Mouse (Mus musculus): Measurements from ENCODE around the gene Egfr. TPM values are rescaled to one million over a fixed set of nuclear protein-coding genes. Genes with fewer than 3 reads are reported as not detected.
A peak's percentile ranks its signal among the peaks of the same experiment; 100 is the strongest.

Gene Egfr
- total RNA-seq, 2 experiments from 2014 or later, result 15.3 to 18.6 TPM

GRCm38 (mm10) chr11:16868051-16868450 lies 116.0 kb downstream of the Egfr start:
- intact Hi-C loops (cut with DNase I), result no loop called here
- no peak for DNase-seq (ENCODE audit: extremely low spot score in 1 of 2, low spot score in 2 of 2)

GRCm38 (mm10) chr11:16869506-16869905 lies 117.5 kb downstream of the Egfr start:
- intact Hi-C loops (cut with DNase I), result no loop called here
- DNase-seq (ENCODE audit: extremely low spot score in 1 of 2, low spot score in 2 of 2), result no peak

GRCm38 (mm10) chr11:16871120-16871519 lies 119.1 kb downstream of the Egfr start:
- intact Hi-C loops (cut with DNase I), result no loop called here
- peak in 1 of 2 experiments; percentile 28 for DNase-seq (ENCODE audit: extremely low spot score in 1 of 2, low spot score in 2 of 2)

GRCm38 (mm10) chr11:16877676-16878378 lies 125.8 kb downstream of the Egfr start:
- DNase-seq (ENCODE audit: extremely low spot score in 1 of 2, low spot score in 2 of 2), result peak in 1 of 2 experiments; percentile 29

GRCm38 (mm10) chr11:16881932-16882331 lies 129.9 kb downstream of the Egfr start:
- intact Hi-C loops (cut with DNase I), result no loop called here
- no peak for DNase-seq (ENCODE audit: extremely low spot score in 1 of 2, low spot score in 2 of 2)

More at GRCm38 (mm10) chr11:16877676-16878378, 125.8 kb downstream of the Egfr start:
- intact Hi-C loops (cut with DNase I), result no loop called here

- DNase-seq (ENCODE audit: extremely low spot score in 1 of 2, low spot score in 2 of 2), result no peak
- intact Hi-C loops (cut with DNase I), result no loop called here
Measured at GRCm38 (mm10) chr11:16886152-16886551, 134.1 kb downstream of the Egfr start.

GRCm38 (mm10) chr11:16888086-16888485 lies 136.1 kb downstream of the Egfr start:
- DNase-seq (ENCODE audit: extremely low spot score in 1 of 2, low spot score in 2 of 2), result no peak
- intact Hi-C loops (cut with DNase I), result no loop called here

- peak; percentile 35 to 69 for DNase-seq (ENCODE audit: extremely low spot score in 1 of 2, low spot score in 2 of 2)
- intact Hi-C loops (cut with DNase I), result no loop called here
Measured at GRCm38 (mm10) chr11:16895441-16896356, 143.7 kb downstream of the Egfr start.

- no peak for DNase-seq (ENCODE audit: extremely low spot score in 1 of 2, low spot score in 2 of 2)
- intact Hi-C loops (cut with DNase I), result no loop called here
Measured at GRCm38 (mm10) chr11:16897681-16898080, 145.7 kb downstream of the Egfr start.

- intact Hi-C loops (cut with DNase I), result no loop called here
- no peak for DNase-seq (ENCODE audit: extremely low spot score in 1 of 2, low spot score in 2 of 2)
Measured at GRCm38 (mm10) chr11:16900182-16900581, 148.2 kb downstream of the Egfr start.

GRCm38 (mm10) chr11:16900653-16901416 lies 148.8 kb downstream of the Egfr start:
- intact Hi-C loops (cut with DNase I), result no loop called here
- DNase-seq (ENCODE audit: extremely low spot score in 1 of 2, low spot score in 2 of 2), result no peak

GRCm38 (mm10) chr11:16904302-16905011 lies 152.5 kb downstream of the Egfr start:
- intact Hi-C loops (cut with DNase I), result no loop called here
- no peak for DNase-seq (ENCODE audit: extremely low spot score in 1 of 2, low spot score in 2 of 2)

GRCm38 (mm10) chr11:16905012-16905332 lies 153.0 kb downstream of the Egfr start:
- DNase-seq (ENCODE audit: extremely low spot score in 1 of 2, low spot score in 2 of 2), result no peak
- intact Hi-C loops (cut with DNase I), result no loop called here

- intact Hi-C loops (cut with DNase I), result no loop called here
- no peak for DNase-seq (ENCODE audit: extremely low spot score in 1 of 2, low spot score in 2 of 2)
Measured at GRCm38 (mm10) chr11:16906530-16906929, 154.5 kb downstream of the Egfr start.

GRCm38 (mm10) chr11:16907517-16908129 lies 155.6 kb downstream of the Egfr start:
- intact Hi-C loops (cut with DNase I), result no loop called here
- DNase-seq (ENCODE audit: extremely low spot score in 1 of 2, low spot score in 2 of 2), result no peak

- intact Hi-C loops (cut with DNase I), result no loop called here
- DNase-seq (ENCODE audit: extremely low spot score in 1 of 2, low spot score in 2 of 2), result no peak
Measured at GRCm38 (mm10) chr11:16914756-16915155, 162.8 kb downstream of the Egfr start.

GRCm38 (mm10) chr11:16915850-16916249 lies 163.8 kb downstream of the Egfr start:
- DNase-seq (ENCODE audit: extremely low spot score in 1 of 2, low spot score in 2 of 2), result no peak
- intact Hi-C loops (cut with DNase I), result no loop called here

- intact Hi-C loops (cut with DNase I), result no loop called here
- DNase-seq (ENCODE audit: extremely low spot score in 1 of 2, low spot score in 2 of 2), result no peak
Measured at GRCm38 (mm10) chr11:16917512-16917911, 165.5 kb downstream of the Egfr start.

Measured in left cerebral cortex, postnatal 10 days (tissue).